Mouse (Mus musculus) hindbrain, embryonic 10.5 days (tissue): ENCODE results near the gene Cenps. TPM values are rescaled to one million over a fixed set of nuclear protein-coding genes. Genes with fewer than 3 reads are reported as not detected.

Experiments
- DNase-seq: peaks from one replicate; pipeline ENCODE4 v3.0.0-alpha.2; 2017; ENCODE audit warnings: low spot score
- H3K27ac ChIP-seq: fragments of 300-500 bp; sonication (generic); 2 replicates; pipeline ENCODE4 v1.5.1; 2016; ENCODE audit warnings: mild to moderate bottlenecking, moderate library complexity
- H3K27me3 ChIP-seq: fragments of 300-500 bp; sonication (generic); 2 replicates; pipeline ENCODE4 v1.6.1; 2016; ENCODE audit warnings: mild to moderate bottlenecking; ENCODE audit not compliant: poor library complexity, insufficient read depth, severe bottlenecking
- H3K36me3 ChIP-seq: fragments of 300-500 bp; sonication (generic); 2 replicates; pipeline ENCODE4 v1.6.1; 2016; ENCODE audit warnings: mild to moderate bottlenecking, moderate library complexity
- H3K4me1 ChIP-seq: fragments of 300-500 bp; sonication (generic); replicated peaks from 2 replicates; pipeline ENCODE4 v1.6.1; 2016; ENCODE audit warnings: mild to moderate bottlenecking
- H3K4me3 ChIP-seq: fragments of 300-500 bp; sonication (generic); 2 replicates; pipeline ENCODE4 v1.5.1; 2016; ENCODE audit warnings: mild to moderate bottlenecking, moderate library complexity
- H3K9me3 ChIP-seq: fragments of 300-500 bp; sonication (generic); 2 replicates; pipeline ENCODE4 v1.6.1; 2016; ENCODE audit warnings: mild to moderate bottlenecking, moderate library complexity
- WGBS: fragments of 180-500 bp; shearing (Covaris S2); methylation state at CpG from one replicate; pipeline ENCODE4 v1.1.7; 2016; 5-methylcytosine and 5-hydroxymethylcytosine counted together
- polyA plus RNA-seq: library from polyadenylated mRNA; unstranded; fragments of >200 nt; fragmentation: Nextera tagmentation; extraction: Ambion mirVana; gene quantifications from 2 replicates; pipeline ENCODE4 v1.2.1, GENCODE M21; 2016

Cenps gene
- 56.0 and 61.9 TPM in 2 replicates for polyA plus RNA-seq

- Histone ChIP-seq H3K27me3 (no peaks in the 10 kb centered on the region), H3K36me3 (peaks cover 23% of the 10 kb centered on the region), H3K4me3 (peak within 1 kb of the TSS; percentile 73), H3K9me3 (no peaks in the 10 kb centered on the region), H3K4me1 (peaks cover 13% of the 10 kb centered on the region), H3K27ac (peak within 1 kb of the TSS; percentile 92)
- DNase-seq, result peak; percentile 96
- WGBS, result 1% methylated on average over 68 of the region's 68 CpGs
Measured at GRCm38 (mm10) chr4:149136982-149137770, at the start of gene Cenps. Gene Cenps, minus strand, starts transcription at chr4:149137629.

DNA sequence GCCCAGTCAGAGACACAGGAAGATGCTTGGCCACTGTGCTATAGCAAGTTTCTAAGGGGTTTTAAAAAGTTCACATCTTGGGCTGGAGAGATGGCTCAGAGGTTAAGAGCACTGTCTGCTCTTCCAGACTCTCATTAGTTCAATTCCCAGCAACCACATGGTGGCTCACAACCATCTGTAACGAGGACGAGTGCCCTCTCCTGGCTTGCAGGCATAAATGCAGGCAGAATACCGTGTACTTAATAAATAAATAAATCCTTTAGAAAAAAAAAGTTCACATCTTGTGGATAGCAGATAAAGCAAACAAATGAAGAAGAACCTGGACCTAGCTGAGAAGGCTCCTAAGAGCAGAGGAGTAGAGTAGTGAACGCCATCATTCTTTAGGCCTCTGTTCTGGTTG lies 45.3 kb upstream of the Cenps start:
- H3K27ac ChIP-seq, result no peak overlapping the region
- 51% methylated on average over 4 of the region's 4 CpGs for WGBS
- H3K27me3 ChIP-seq, result no peaks in the 10 kb centered on the region
- no peaks in the 10 kb centered on the region for H3K9me3 ChIP-seq
- no peak overlapping the region for H3K4me3 ChIP-seq
- H3K4me1 ChIP-seq, result peaks cover 13% of the 10 kb centered on the region; the same call in 1 of the 2 replicates
- DNase-seq, result peak; percentile 8
- peaks cover 98% of the 10 kb centered on the region for H3K36me3 ChIP-seq

- no peaks in the 10 kb centered on the region for H3K9me3 ChIP-seq
- 89% methylated on average over 7 of the region's 7 CpGs for WGBS
- H3K27ac ChIP-seq, result no peak overlapping the region
- H3K36me3 ChIP-seq, result peaks cover 96% of the 10 kb centered on the region
- no peak overlapping the region for H3K4me3 ChIP-seq
- H3K27me3 ChIP-seq, result no peaks in the 10 kb centered on the region
- DNase-seq, result no peak
- peaks cover 17% of the 10 kb centered on the region; the same call in 1 of the 2 replicates for H3K4me1 ChIP-seq
Measured at GRCm38 (mm10) chr4:149182192-149182591, 44.8 kb upstream of the Cenps start.

DNA sequence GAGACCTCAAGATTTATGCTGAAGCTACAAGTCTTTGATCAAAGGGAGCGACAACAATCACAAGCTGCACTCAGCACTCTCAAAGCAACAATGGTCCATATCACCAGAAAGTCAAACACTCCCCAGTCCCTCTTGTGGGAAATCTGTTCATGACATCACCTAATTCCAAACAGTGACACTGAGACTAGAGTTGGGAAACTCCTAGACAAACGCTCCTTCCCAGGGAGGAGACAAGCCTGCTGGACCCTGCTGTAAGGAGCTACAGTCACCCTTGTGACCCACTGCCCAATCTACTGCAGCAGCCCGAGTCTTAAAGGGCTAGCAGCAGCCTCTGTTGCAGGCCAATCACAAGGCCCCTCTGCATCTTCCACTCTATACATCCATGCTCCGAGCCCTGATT lies 42.1 kb upstream of the Cenps start:
- WGBS, result 64% methylated on average over 4 of the region's 4 CpGs
- 0 out of 2 replicates have a peak overlapping the region, but pooled peaks have one; percentile 57 for H3K27ac ChIP-seq
- DNase-seq, result no peak
- peaks cover 23% of the 10 kb centered on the region; the same call in 1 of the 2 replicates for H3K4me1 ChIP-seq
- H3K27me3 ChIP-seq, result no peaks in the 10 kb centered on the region
- H3K9me3 ChIP-seq, result no peaks in the 10 kb centered on the region
- no peak overlapping the region for H3K4me3 ChIP-seq
- H3K36me3 ChIP-seq, result peaks cover 90% of the 10 kb centered on the region

- WGBS, result 88% methylated on average over 7 of the region's 7 CpGs
Measured at GRCm38 (mm10) chr4:149179160-149179559, 41.7 kb upstream of the Cenps start.

DNA sequence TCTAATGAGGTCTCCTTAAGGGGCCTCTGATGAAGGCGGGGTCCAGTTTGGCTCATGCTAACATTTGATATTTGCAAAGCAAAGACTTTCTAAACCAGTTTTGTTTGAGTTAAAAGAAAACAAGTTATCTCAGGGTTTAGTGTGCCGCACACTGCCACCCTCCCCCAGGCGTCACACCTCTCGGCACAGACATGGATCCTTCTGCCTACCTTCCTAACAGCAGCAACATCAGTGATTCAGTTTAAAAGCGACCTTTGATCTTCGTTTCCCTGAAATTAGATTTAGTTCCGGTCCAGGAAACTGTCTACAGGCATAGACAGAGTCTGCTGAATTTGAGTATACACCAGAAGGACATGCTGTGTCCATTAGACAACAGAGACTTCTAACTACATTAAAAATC lies 40.9 kb upstream of the Cenps start:
- no peak for DNase-seq
- H3K36me3 ChIP-seq, result peaks cover 78% of the 10 kb centered on the region
- peaks cover 28% of the 10 kb centered on the region for H3K4me1 ChIP-seq
- 76% methylated on average over 7 of the region's 7 CpGs for WGBS
- H3K27me3 ChIP-seq, result no peaks in the 10 kb centered on the region
- no peak overlapping the region for H3K27ac ChIP-seq
- no peaks in the 10 kb centered on the region for H3K9me3 ChIP-seq
- no peak overlapping the region for H3K4me3 ChIP-seq

More at GRCm38 (mm10) chr4:149179160-149179559, 41.7 kb upstream of the Cenps start:
- 0 out of 2 replicates have a peak overlapping the region, but pooled peaks have one; percentile 54 for H3K27ac ChIP-seq
- no peak overlapping the region for H3K4me3 ChIP-seq
- H3K4me1 ChIP-seq, result peaks cover 23% of the 10 kb centered on the region; the same call in 1 of the 2 replicates
- H3K9me3 ChIP-seq, result no peaks in the 10 kb centered on the region
- DNase-seq, result no peak
- H3K27me3 ChIP-seq, result no peaks in the 10 kb centered on the region
- H3K36me3 ChIP-seq, result peaks cover 86% of the 10 kb centered on the region

DNA sequence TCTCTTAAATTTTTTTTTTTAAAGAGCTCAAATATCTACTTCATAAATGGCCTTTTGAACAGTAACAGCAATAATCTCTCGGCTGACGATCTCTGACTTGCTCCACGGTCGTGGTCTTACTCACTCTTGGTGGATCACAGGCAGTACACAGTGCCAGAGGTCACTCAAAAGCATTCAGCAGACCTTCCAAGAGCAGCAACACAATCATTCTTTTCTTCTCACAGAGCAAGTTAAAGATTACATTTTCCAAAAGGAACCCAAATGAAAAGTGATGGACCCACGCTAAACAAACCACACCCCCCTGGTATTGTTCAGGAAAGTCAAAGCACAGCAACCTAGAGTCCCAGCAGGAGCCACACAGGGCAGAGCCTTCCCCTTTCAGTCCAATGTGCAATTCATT lies 39.6 kb upstream of the Cenps start:
- Histone ChIP-seq H3K4me1 (peaks cover 33% of the 10 kb centered on the region), H3K27me3 (no peaks in the 10 kb centered on the region), H3K27ac (no peak overlapping the region), H3K9me3 (no peaks in the 10 kb centered on the region), H3K36me3 (peaks cover 65% of the 10 kb centered on the region), H3K4me3 (no peak overlapping the region)
- DNase-seq, result no peak
- 34% methylated on average over 5 of the region's 5 CpGs for WGBS

DNA sequence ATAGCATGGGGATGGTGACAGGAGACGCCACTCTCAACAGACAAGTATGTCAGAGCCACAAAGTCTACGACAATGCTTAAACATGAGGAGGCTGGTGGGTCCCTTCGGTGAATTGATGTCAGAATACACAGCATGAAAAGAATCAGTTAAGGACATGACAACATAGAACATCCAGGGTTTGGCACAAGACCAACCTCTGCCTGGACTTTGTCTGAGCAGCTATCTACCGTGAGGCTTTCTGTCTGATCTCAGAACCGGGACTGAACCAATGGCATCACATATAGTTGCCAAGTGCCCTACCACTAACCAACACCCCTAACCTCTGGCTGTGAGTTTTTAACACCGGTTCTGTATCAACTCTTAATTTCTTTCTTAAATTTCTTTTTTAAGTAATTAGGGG lies 39.2 kb upstream of the Cenps start:
- H3K9me3 ChIP-seq, result no peaks in the 10 kb centered on the region
- WGBS, result 80% methylated on average over 6 of the region's 6 CpGs
- no peak overlapping the region for H3K4me3 ChIP-seq
- H3K27ac ChIP-seq, result no peak overlapping the region
- peaks cover 61% of the 10 kb centered on the region for H3K36me3 ChIP-seq
- no peaks in the 10 kb centered on the region for H3K27me3 ChIP-seq
- H3K4me1 ChIP-seq, result peaks cover 33% of the 10 kb centered on the region
- no peak for DNase-seq

GRCm38 (mm10) chr4:149173661-149174060 lies 36.2 kb upstream of the Cenps start:
- Histone ChIP-seq H3K27me3 (no peaks in the 10 kb centered on the region), H3K27ac (no peak overlapping the region), H3K4me3 (no peak overlapping the region), H3K4me1 (peaks cover 31% of the 10 kb centered on the region), H3K36me3 (peaks cover 31% of the 10 kb centered on the region), H3K9me3 (no peaks in the 10 kb centered on the region)
- 90% methylated on average over 6 of the region's 6 CpGs for WGBS
- no peak for DNase-seq

DNA sequence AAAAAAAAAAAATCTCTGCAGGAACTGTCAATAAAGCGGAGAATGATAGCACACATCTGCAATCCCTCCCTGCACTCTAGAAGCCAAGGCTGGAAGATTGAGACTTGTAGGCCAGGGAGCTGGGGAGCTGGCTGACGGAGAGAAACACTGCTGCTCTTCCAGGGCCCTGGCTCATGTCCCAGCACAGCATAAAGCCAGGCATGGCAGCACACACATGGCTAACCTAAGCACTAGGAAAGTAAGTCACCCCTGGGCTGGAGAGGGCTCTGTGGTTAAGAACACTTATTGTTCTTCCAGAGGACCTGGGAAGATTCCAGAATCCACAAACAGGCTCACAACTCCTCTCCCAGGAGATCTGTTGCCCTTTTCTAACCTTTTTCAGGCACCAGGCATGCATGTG lies 35.2 kb upstream of the Cenps start:
- Histone ChIP-seq H3K27ac (peak overlapping the region; percentile 57; the same call in 1 of the 2 replicates), H3K4me3 (no peak overlapping the region), H3K27me3 (no peaks in the 10 kb centered on the region), H3K36me3 (peaks cover 24% of the 10 kb centered on the region), H3K4me1 (peaks cover 24% of the 10 kb centered on the region), H3K9me3 (no peaks in the 10 kb centered on the region)
- DNase-seq, result no peak
- 76% methylated on average over 2 of the region's 2 CpGs for WGBS

- H3K27me3 ChIP-seq, result no peaks in the 10 kb centered on the region
- 0 out of 2 replicates have a peak overlapping the region, but pooled peaks have one; percentile 57 for H3K27ac ChIP-seq
- no peaks in the 10 kb centered on the region for H3K9me3 ChIP-seq
- no peak overlapping the region for H3K4me3 ChIP-seq
- DNase-seq, result no peak
- peaks cover 23% of the 10 kb centered on the region for H3K4me1 ChIP-seq
- peaks cover 19% of the 10 kb centered on the region for H3K36me3 ChIP-seq
- 92% methylated on average over 5 of the region's 5 CpGs for WGBS
Measured at GRCm38 (mm10) chr4:149172083-149172482, 34.7 kb upstream of the Cenps start.

DNA sequence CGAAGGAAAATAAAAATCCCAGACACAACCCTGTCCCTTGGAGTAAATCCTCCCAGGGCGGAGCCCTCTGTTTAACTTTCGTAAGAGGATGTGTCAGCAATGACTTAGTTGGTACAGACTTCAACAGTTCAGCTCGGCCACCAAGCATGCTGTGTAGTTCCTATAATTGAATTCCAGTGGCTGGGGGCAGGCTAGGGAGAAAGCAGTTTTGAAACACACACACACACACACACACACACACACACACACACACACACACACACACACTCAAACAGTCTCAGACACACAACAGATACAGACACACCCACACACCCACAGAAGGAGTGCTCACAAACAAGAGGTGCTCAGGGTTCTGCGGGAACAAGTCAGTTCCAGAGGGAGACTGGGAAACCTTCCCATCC lies 34.2 kb upstream of the Cenps start:
- H3K9me3 ChIP-seq, result no peaks in the 10 kb centered on the region
- peaks cover 25% of the 10 kb centered on the region for H3K4me1 ChIP-seq
- no peak for DNase-seq
- no peak overlapping the region for H3K27ac ChIP-seq
- H3K36me3 ChIP-seq, result peaks cover 14% of the 10 kb centered on the region
- H3K4me3 ChIP-seq, result no peak overlapping the region
- no peaks in the 10 kb centered on the region for H3K27me3 ChIP-seq
- 81% methylated on average over 5 of the region's 5 CpGs for WGBS

GRCm38 (mm10) chr4:149170394-149170931 lies 33.0 kb upstream of the Cenps start:
- no peak overlapping the region for H3K4me3 ChIP-seq
- 72% methylated on average over 7 of the region's 7 CpGs for WGBS

More at GRCm38 (mm10) chr4:149170394-149170931, 33.0 kb upstream of the Cenps start:
- DNase-seq, result no peak
- H3K9me3 ChIP-seq, result no peaks in the 10 kb centered on the region
- peaks cover 6% of the 10 kb centered on the region; the same call in 1 of the 2 replicates for H3K36me3 ChIP-seq
- no peaks in the 10 kb centered on the region for H3K27me3 ChIP-seq
- no peak overlapping the region for H3K27ac ChIP-seq
- H3K4me1 ChIP-seq, result peaks cover 33% of the 10 kb centered on the region
